ENCODE assay signal across 28 mouse cellular contexts in the genomic region with DNA sequence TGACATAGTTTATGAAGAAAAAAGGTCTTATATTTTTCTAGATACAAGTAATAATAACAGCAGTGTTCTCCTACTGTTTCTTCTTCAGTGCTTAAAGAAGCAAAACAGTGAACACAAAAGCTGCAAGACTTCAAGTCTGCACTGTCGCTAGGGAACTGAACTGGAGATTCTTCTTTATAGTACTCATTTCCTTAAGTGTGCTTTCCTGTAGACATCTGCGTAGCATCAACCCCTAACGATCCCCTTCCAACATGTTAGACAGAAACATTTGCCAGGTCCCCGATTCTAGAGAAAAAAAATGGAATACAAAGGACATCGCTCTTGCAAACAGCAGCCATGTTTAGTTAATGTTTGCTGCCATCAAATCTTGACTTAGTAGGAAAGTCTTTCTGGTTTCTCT. TPM values are rescaled to one million over a fixed set of nuclear protein-coding genes. Genes with fewer than 3 reads are reported as not detected.
DNase-seq lines count a peak whose midpoint lies in the region; ATAC-seq and TF ChIP-seq lines count a peak whose summit lies in the region.
"Had no signal": no experiment of that assay in that cellular context is flagged by ENCODE, and none has a peak within 500 bp of the region (broad histone marks: within the 10 kb centered on the region; RNA-seq: fewer than 3 reads in every experiment).

No protein-coding gene starts in this region.

- ATAC-seq in heart, postnatal 0 days (ENCODE audit: insufficient read depth, low read depth) = no peak
- ATAC-seq in intestine, embryonic 15.5 days = peak; percentile 79
- peak; percentile 36; the same call in 1 of the 2 replicates for ATAC-seq in intestine, embryonic 16.5 days
- ATAC-seq: CD4-positive, CD25-positive, alpha-beta regulatory T cell, adult 4 months; forebrain, embryonic 14.5 days; forebrain, postnatal 0 days; hindbrain, postnatal 0 days; inflammation-experienced regulatory T-cells, adult 6 months had no signal

- no peak overlapping the region for H3K9ac ChIP-seq in heart, postnatal 0 days (replicated peaks; ENCODE audit: low read depth, low read length)
- no peak overlapping the region for H3K9ac ChIP-seq in intestine, embryonic 15.5 days
- H3K9ac ChIP-seq in intestine, embryonic 16.5 days (ENCODE audit: low read depth, low read length) = no peak overlapping the region
- H3K9ac ChIP-seq: embryonic facial prominence, embryonic 15.5 days; forebrain, postnatal 0 days; heart, embryonic 15.5 days; hindbrain, embryonic 14.5 days had no signal

- H3K27me3 ChIP-seq in heart, postnatal 0 days (ENCODE audit: control insufficient read depth, insufficient read depth, low read length) = no peaks in the 10 kb centered on the region
- no peaks in the 10 kb centered on the region for H3K27me3 ChIP-seq in intestine, embryonic 15.5 days (replicated peaks)
- H3K27me3 ChIP-seq in intestine, embryonic 16.5 days (replicated peaks; ENCODE audit: control insufficient read depth, insufficient read depth, low read length) = no peaks in the 10 kb centered on the region
- H3K27me3 ChIP-seq: embryonic facial prominence, embryonic 15.5 days; heart, embryonic 15.5 days had no signal

- peaks cover 11% of the 10 kb centered on the region for H3K4me1 ChIP-seq in heart, postnatal 0 days (ENCODE audit: control insufficient read depth, insufficient read depth)
- H3K4me1 ChIP-seq in intestine, embryonic 15.5 days (replicated peaks) = peaks cover 5% of the 10 kb centered on the region; the same call in 1 of the 2 replicates
- peaks cover 5% of the 10 kb centered on the region for H3K4me1 ChIP-seq in intestine, embryonic 16.5 days (ENCODE audit: control insufficient read depth, insufficient read depth, low read length)

- H3K27ac ChIP-seq in heart, postnatal 0 days (ENCODE audit: low read depth) = no peak overlapping the region
- peak overlapping the region; percentile 64 for H3K27ac ChIP-seq in intestine, embryonic 15.5 days
- 0 out of 2 replicates have a peak overlapping the region, but pooled peaks have one; percentile 59 for H3K27ac ChIP-seq in intestine, embryonic 16.5 days (ENCODE audit: low read length)
- H3K27ac ChIP-seq: embryonic facial prominence, embryonic 15.5 days; heart, embryonic 10.5 days; heart, embryonic 15.5 days; hindbrain, embryonic 14.5 days; hindbrain, postnatal 0 days had no signal

- H3K36me3 ChIP-seq in heart, postnatal 0 days (replicated peaks; ENCODE audit: control insufficient read depth, insufficient read depth, low read length) = no peaks in the 10 kb centered on the region
- no peaks in the 10 kb centered on the region for H3K36me3 ChIP-seq in intestine, embryonic 15.5 days
- H3K36me3 ChIP-seq in intestine, embryonic 16.5 days (ENCODE audit: control insufficient read depth, insufficient read depth, low read length) = no peaks in the 10 kb centered on the region
- H3K36me3 ChIP-seq: embryonic facial prominence, embryonic 15.5 days; heart, embryonic 10.5 days; heart, embryonic 15.5 days had no signal

- no peak for TF ChIP-seq CTCF in heart, postnatal 0 days (IDR thresholded peaks at IDR 0.05; ENCODE audit: low read depth)

- peak; percentile 43 for DNase-seq in heart, postnatal 0 days (ENCODE audit: low spot score)
- DNase-seq in heart, adult 9 months (ENCODE audit: low spot score in 2 of 2) = no peak
- no peak for DNase-seq in adrenal gland, postnatal 25 days
- no peak for DNase-seq in frontal cortex, postnatal 36 days (ENCODE audit: low spot score in 2 of 2)
- DNase-seq: adrenal gland, adult 2 months; adrenal gland, postnatal 14 days; cerebellum, adult 11-12 months; cerebellum, adult 8-10 months; cerebellum, postnatal 10 days; cerebellum, postnatal 36 days; embryo, embryonic 11 days; forebrain, postnatal 0 days; gastrocnemius, postnatal 25 days; heart, adult 18-20 months; heart, postnatal 14 days; heart, postnatal 4 days had no signal

- no peaks in the 10 kb centered on the region for H3K9me3 ChIP-seq in heart, postnatal 0 days (replicated peaks; ENCODE audit: control insufficient read depth, low read length)
- no peaks in the 10 kb centered on the region for H3K9me3 ChIP-seq in intestine, embryonic 15.5 days
- no peaks in the 10 kb centered on the region for H3K9me3 ChIP-seq in intestine, embryonic 16.5 days (ENCODE audit: control insufficient read depth, low read length)
- H3K9me3 ChIP-seq: embryonic facial prominence, embryonic 15.5 days; heart, embryonic 10.5 days; heart, embryonic 15.5 days had no signal

- H3K4me3 ChIP-seq in heart, postnatal 0 days (ENCODE audit: low read depth, low read length) = no peak overlapping the region
- H3K4me3 ChIP-seq in intestine, embryonic 15.5 days (replicated peaks) = no peak overlapping the region
- H3K4me3 ChIP-seq in intestine, embryonic 16.5 days (ENCODE audit: low read length) = no peak overlapping the region
- H3K4me3 ChIP-seq: embryonic facial prominence, embryonic 15.5 days; heart, embryonic 10.5 days; heart, embryonic 15.5 days had no signal

- TF ChIP-seq EP300 in heart, postnatal 0 days (IDR thresholded peaks at IDR 0.05; ENCODE audit: low read depth) = no peak

- WGBS in heart, postnatal 0 days = 63% methylated on average over 5 of the region's 5 CpGs
- 36% methylated on average over 5 of the region's 5 CpGs for WGBS in intestine, embryonic 15.5 days
- 46% methylated on average over 5 of the region's 5 CpGs for WGBS in intestine, embryonic 16.5 days

- no peak overlapping the region for H3K4me2 ChIP-seq in heart, postnatal 0 days (ENCODE audit: low read depth, low read length)
- peak overlapping the region; percentile 24; the same call in 1 of the 2 replicates for H3K4me2 ChIP-seq in intestine, embryonic 15.5 days (replicated peaks)
- 0 out of 2 replicates have a peak overlapping the region, but pooled peaks have one; percentile 13 for H3K4me2 ChIP-seq in intestine, embryonic 16.5 days (ENCODE audit: low read depth, low read length)
- H3K4me2 ChIP-seq: embryonic facial prominence, embryonic 15.5 days; heart, embryonic 15.5 days; hindbrain, embryonic 14.5 days had no signal

RNA-seq across cellular contexts. Expression of a gene that starts 6.7 kb away (rescaled TPM):
- 15.6 and 39.3 TPM in 2 replicates for total RNA-seq in heart, postnatal 0 days (2014; rRNA removed; ENCODE audit: low replicate concordance)
- polyA plus RNA-seq in heart, postnatal 0 days (2015; fragmentation: Nextera tagmentation; extraction: Ambion mirVana) = 24.3 and 27.5 TPM in 2 replicates
- 60.6 and 66.7 TPM in 2 replicates for polyA plus RNA-seq in intestine, embryonic 15.5 days (2015; fragmentation: Nextera tagmentation; extraction: Ambion mirVana)
- polyA plus RNA-seq in intestine, embryonic 16.5 days (2015; fragmentation: Nextera tagmentation; extraction: Ambion mirVana) = 55.3 and 59.7 TPM in 2 replicates
- total RNA-seq in adrenal gland, postnatal 25 days (2021) = 5.9 and 9.4 TPM in 2 replicates
- total RNA-seq: MEL had no signal
- polyA plus RNA-seq: C2C12 had no signal
